Mouse (Mus musculus): ENCODE results near the gene Fxr1. TPM values are rescaled to one million over a fixed set of nuclear protein-coding genes. Genes with fewer than 3 reads are reported as not detected.
A peak's percentile ranks its signal among the peaks of the same experiment; 100 is the strongest.
"Not testable (repeated sequence)": the region's sequence is repeated elsewhere in the genome, so short reads cannot be mapped to it uniquely, and the experiment has no call there.

Fxr1 gene
- 41.8 and 48.0 TPM in 2 replicates for total RNA-seq (2015; ENCODE audit: low replicate concordance)
- 83.4 and 93.7 TPM in 2 replicates for total RNA-seq (2017; ENCODE audit: low replicate concordance)

DNA sequence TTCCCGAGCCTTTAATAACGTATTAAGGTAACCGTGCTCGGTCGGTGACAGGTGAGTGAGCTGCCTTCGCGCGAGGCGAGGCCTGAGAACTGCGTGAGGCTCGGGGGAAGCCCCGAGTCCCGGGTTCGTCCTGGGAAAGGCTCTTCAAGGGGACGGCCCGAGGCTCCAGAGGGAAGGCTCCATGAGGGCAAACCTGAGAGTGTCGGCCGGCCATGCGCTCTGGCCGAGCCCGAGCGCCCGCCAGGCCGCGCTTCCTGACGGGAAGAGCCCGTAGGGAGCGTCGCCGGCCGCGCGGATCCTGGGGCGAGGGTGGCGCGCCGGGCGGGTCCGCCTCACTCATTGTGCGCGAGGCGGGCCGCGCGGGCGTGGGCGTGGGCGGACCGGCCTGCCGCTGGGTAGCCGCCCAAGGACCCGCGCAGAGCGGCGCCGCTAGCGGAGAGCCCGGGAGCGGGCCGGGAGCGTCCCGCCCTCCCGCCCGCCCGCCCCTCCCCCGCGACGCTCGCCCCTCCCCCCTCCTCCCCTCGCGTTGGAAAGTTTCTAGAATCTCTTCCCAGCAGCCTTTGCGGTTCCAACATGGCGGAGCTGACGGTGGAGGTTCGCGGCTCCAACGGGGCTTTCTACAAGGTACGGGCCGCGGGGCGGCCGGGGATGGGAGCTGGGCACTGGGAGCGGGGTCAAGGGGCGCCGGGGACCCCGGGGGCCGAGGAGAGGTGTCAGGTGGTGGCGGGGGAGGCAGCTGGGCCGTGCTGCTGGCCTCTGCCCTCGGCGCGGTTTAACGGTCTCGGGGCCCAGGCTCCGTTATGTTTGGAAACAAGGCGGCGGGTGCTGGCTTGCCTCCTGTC, at the start of gene Fxr1:
Gene Fxr1, plus strand, starts transcription at position 404 of the 842 bp plus-strand sequence.
- ATAC-seq (replicated peaks; ENCODE audit: low FRiP score, poor library complexity, severe bottlenecking) = peak; percentile 89

DNA sequence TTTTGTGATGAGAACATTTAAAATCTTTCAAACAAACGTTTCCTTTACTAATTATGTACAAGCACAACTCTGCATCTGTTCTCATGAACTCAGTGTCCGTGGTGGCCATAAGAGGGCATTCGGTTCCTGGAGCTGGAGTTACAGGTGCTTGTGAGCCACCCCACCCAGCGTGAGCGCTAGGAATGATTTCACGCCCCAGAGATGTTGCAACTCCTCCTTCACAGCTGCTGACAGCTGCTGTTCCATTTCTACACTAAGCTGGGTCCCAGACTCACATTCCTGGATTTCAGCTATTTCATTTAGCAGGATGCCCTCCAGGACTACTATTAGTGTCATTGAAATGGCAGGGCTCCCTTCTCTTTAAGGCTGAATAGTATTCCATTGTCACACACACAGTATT, 40.3 kb upstream of the Fxr1 start:
- no peak for ATAC-seq (replicated peaks; ENCODE audit: low FRiP score, poor library complexity, severe bottlenecking)

DNA sequence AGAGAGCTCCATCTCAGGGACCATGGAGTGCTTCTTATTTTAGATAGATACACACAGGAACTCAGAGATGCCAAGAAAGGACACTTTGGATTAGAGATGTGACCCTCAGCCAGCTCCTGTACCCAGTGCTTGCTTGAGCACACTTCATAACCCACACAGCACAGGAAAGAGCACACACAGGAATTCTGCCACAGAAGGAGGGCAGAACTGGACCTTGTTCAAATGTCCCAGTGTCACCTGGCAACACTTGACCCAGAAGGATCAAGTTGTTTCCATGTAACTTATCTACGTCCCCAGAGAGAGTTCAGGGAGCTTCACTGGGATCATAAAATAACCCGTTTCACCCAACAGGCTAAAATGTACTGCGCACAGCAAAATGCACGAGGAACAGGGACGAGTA, 37.0 kb upstream of the Fxr1 start:
- no peak for ATAC-seq (replicated peaks; ENCODE audit: low FRiP score, poor library complexity, severe bottlenecking)

DNA sequence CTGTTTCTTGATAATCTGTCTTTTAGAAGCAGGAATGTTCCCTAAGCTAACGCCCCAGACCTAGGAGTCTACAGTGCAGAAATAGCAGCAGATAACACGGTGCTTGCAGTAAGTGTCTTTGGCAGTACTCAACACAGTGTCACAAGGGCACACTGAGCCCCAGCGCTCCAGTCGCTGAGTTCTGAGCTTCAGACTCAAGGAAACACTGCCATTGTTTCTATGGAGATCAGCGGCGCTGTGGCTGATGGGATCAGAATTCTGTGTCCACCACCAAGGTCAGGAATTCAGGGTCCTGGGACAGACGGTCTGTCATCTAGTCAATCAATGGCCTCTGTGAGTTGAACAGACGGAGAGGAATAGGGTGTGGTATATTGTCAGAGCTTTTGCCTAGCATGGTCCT, 30.4 kb upstream of the Fxr1 start:
- ATAC-seq (replicated peaks; ENCODE audit: low FRiP score, poor library complexity, severe bottlenecking) = no peak

DNA sequence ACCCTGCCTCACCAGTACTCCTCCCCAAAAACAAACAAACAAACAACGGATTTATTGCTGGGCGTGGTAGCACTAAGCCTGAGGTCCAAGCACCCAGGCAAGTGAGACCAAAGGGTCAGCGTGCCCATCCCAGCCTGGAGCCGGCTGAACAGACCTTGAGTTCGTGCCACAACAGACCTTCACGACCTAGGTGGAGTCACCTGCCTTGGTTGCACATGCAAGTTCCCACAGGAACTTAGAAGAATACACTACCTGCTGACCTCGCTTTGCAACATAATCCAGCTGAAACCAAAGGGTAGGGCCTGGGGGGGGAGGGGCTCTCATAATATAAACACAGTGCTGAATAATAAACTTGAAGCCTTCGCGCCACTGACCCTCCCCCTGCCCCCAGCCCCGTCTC, 29.3 kb upstream of the Fxr1 start:
- ATAC-seq (replicated peaks; ENCODE audit: low FRiP score, poor library complexity, severe bottlenecking) = no peak

GRCm38 (mm10) chr3:33990921-33991320, 28.8 kb upstream of the Fxr1 start:
- no peak for ATAC-seq (replicated peaks; ENCODE audit: low FRiP score, poor library complexity, severe bottlenecking)

DNA sequence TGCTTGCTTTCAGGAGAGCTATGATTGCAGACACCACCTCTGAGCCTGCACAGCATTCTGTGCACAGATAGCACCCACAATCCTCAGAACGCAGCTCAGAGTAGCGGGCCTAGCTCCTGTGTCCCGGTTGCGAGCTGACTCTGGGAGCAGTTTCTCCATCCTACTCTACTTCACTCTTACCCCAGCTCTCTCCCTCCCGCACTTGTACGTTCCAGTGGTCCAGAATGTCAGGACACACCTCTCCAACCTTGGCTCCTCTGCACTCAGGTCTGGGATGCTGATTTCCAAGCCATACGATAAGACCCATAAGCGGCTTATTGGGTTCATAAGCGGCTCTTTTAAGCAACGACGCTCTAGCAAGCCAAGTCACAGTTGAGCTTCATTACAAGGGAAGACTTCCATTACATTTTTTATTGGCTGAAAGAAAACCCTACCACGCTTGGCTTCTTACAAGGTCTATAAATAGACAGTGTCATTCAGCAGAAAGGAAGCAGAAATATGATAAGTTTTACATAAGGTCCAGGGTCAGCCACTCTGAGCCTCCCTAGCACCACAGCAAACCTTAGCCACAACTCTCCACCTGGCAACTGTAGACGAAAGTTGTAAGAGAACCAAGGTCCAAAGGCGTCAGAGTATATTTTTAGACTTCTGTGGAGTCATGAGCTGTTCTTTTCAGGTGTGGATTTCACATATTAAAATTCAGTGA, 26.2 kb upstream of the Fxr1 start:
- no peak for ATAC-seq (replicated peaks; ENCODE audit: low FRiP score, poor library complexity, severe bottlenecking)

- no peak for ATAC-seq (replicated peaks; ENCODE audit: low FRiP score, poor library complexity, severe bottlenecking)
Observed at GRCm38 (mm10) chr3:33994127-33994488, 25.6 kb upstream of the Fxr1 start.

GRCm38 (mm10) chr3:34001691-34002090, 18.1 kb upstream of the Fxr1 start:
- not testable (repeated sequence) for ATAC-seq (replicated peaks; ENCODE audit: low FRiP score, poor library complexity, severe bottlenecking)

GRCm38 (mm10) chr3:34003860-34004259, 15.9 kb upstream of the Fxr1 start:
- ATAC-seq (replicated peaks; ENCODE audit: low FRiP score, poor library complexity, severe bottlenecking) = no peak

- ATAC-seq (replicated peaks; ENCODE audit: low FRiP score, poor library complexity, severe bottlenecking) = no peak
Observed at GRCm38 (mm10) chr3:34006301-34006700, 13.4 kb upstream of the Fxr1 start.

- ATAC-seq (replicated peaks; ENCODE audit: low FRiP score, poor library complexity, severe bottlenecking) = no peak
Observed at GRCm38 (mm10) chr3:34006824-34007223, 12.9 kb upstream of the Fxr1 start.

- no peak for ATAC-seq (replicated peaks; ENCODE audit: low FRiP score, poor library complexity, severe bottlenecking)
Observed at GRCm38 (mm10) chr3:34007611-34008010, 12.1 kb upstream of the Fxr1 start.

GRCm38 (mm10) chr3:34008191-34008590, 11.6 kb upstream of the Fxr1 start:
- no peak for ATAC-seq (replicated peaks; ENCODE audit: low FRiP score, poor library complexity, severe bottlenecking)

DNA sequence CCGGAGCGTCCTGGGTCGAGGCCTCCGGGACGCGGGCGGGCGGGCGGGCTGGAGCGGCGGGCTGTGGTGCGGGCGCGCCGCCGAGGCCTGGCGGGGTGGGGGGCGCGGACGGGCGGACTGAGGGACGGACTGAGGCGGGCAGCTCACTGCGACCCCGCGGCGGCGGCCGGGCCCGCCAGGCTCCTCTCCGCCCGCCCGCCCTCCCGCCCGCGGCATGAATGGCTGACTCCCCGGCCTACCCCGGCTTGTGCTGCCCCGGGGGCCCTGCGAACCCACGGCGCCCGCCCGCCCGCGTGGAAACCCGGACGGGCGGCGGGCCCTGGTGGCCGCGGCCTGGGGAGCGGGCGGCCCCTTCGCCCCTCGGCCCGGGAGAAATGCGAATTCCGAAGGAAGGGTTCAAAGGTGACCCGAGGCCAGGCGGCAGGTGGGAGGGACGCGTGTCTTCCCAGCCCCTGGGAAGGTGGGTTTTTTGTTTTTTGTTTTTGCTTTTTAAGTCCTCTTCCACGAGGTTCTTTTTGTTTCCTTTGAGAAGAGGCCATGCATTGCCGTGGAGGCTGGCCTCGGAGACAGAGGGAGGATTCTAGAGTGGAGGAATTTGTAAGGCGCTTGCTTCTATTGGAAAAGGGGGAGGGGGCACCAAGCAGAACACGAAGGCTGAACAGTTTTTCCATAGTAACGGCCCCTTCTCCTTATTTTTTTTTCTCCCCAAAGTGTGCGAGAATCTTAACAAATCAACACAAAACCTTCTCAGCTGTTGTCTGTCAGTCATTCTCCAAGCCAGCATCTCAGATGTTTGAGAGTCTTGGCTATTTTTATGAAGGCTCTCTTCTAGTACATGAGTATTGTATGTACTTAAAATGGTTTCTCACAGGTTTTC, 877 bp downstream of the Fxr1 start:
- ATAC-seq (replicated peaks; ENCODE audit: low FRiP score, poor library complexity, severe bottlenecking) = no peak

DNA sequence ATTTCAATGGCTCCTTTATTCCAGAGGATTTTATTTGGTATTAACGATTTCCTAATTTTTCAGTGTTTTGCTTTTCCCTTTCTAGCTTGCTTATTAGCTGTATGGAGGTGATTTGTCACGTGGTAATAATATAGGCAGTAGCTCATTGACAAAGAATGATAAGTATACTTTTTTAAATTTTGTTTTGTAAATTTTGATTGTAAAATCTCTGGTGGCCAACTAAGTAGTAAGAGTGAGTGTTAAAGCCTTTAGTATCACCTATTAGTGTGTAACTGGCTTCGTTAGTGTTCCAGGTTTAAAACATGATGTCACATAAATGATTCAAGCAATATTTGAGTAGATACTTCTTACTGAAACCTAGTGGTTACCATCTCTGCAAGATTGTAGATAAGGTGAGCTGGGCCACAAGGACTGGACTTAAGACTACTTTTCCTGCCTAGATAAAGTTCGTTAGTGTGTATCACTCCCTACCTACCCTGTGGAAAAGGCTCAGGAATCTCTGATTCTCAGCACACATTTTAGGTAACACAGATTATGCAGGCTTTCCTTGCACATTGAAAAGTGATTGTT, 1.6 kb downstream of the Fxr1 start:
- no peak for ATAC-seq (replicated peaks; ENCODE audit: low FRiP score, poor library complexity, severe bottlenecking)

DNA sequence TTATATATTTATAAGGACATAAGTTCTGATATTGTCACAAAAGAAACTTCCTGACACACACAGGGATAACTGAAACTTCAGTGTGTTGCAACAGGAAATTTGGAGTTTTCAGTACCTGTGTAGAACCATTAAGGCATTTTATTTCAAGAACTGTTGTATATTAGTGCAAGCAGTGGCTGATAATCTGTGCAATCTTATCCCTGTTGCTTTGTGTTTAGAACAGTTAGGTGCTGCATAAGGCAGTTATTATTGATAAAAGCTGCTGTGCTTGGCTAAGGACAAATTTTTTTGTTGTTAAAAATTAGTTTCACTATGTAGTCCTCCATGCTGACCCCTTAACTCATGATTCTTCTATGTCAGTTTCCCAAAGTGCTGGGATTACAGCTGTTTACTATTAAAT, 9.2 kb downstream of the Fxr1 start:
- no peak for ATAC-seq (replicated peaks; ENCODE audit: low FRiP score, poor library complexity, severe bottlenecking)

DNA sequence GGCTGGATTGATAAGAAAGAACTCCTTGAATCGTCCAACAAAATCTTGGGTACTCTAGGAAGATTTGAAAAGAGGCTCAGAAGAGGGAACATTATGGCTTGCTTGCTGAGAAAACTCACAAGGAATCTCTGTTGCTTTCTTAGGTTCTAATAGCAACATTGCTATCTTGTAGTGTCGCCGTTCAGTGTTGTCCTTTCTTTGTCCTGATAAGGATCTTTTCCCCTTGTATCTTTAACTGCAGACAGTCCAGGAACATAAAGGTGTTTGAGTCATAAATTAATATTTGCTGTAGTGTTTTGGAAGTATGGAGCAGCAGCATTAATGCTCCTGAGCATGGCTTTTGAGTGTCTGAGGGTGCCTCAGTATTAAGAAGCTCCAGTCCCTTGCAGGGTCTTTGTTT, 10.9 kb downstream of the Fxr1 start:
- no peak for ATAC-seq (replicated peaks; ENCODE audit: low FRiP score, poor library complexity, severe bottlenecking)

GRCm38 (mm10) chr3:34033720-34034364, 14.1 kb downstream of the Fxr1 start:
- no peak for ATAC-seq (replicated peaks; ENCODE audit: low FRiP score, poor library complexity, severe bottlenecking)
